ENCODE assay signal across 8 mouse cellular contexts in the genomic region with DNA sequence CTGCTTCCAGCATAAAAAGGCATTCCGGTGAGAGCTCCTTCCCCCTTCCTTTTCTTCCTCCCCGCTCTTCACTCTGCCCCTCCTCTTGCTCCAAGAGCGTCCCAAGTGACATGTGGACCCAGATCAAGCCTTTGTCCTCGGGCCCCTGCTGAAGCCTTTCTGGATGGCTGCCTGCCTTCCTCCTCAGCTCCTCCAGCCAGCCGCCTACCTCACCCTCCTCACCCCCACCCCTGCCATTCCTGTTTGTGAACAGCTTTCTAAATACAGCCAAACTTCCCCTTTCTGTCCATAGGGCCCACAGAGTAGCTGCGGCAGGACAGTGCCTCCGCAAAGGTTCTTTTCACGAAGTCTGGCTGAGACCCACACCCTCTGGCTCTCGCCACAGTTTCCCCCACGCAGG.
DNase-seq lines count a peak whose midpoint lies in the region; ATAC-seq and TF ChIP-seq lines count a peak whose summit lies in the region.

No protein-coding gene starts in this region.

- TF ChIP-seq CTCF in stomach, postnatal 0 days (IDR thresholded peaks at IDR 0.05; ENCODE audit: low read depth) = no peak

- no peaks in the 10 kb centered on the region for H3K27me3 ChIP-seq in stomach, embryonic 15.5 days (replicated peaks)
- H3K27me3 ChIP-seq in stomach, postnatal 0 days (ENCODE audit: control insufficient read depth, insufficient read depth, low read length) = no peaks in the 10 kb centered on the region

- no peak overlapping the region for H3K4me3 ChIP-seq in stomach, embryonic 15.5 days (replicated peaks)
- H3K4me3 ChIP-seq in stomach, postnatal 0 days (ENCODE audit: low read depth, low read length) = no peak overlapping the region

- no peak for ATAC-seq in stomach, embryonic 15.5 days (ENCODE audit: insufficient read depth, low FRiP score, low read depth)
- no peak for ATAC-seq in stomach, postnatal 0 days (ENCODE audit: low FRiP score, low TSS enrichment)

- intact Hi-C loops in gastrocnemius, postnatal 36 days (cut with DNase I) = no loop called here

- TF ChIP-seq EP300 in stomach, postnatal 0 days (optimal IDR thresholded peaks at IDR 0.05) = no peak

- DNase-seq in gastrocnemius, postnatal 25 days = peak; percentile 54
- no peak for DNase-seq in gastrocnemius, postnatal 36 days
- DNase-seq in stomach, postnatal 0 days (ENCODE audit: low spot score) = no peak
- peak; percentile 44 to 70 for DNase-seq in kidney, postnatal 25 days
- peak; percentile 59 to 69 for DNase-seq in monocyte, adult 2 months (ENCODE audit: low read depth in 1 of 2, low spot score in 2 of 2)
- DNase-seq in urinary bladder, adult 2 months (ENCODE audit: low spot score) = no peak
- no peak for DNase-seq in gastrocnemius, postnatal 10 days

- no peak overlapping the region for H3K4me2 ChIP-seq in stomach, embryonic 15.5 days
- no peak overlapping the region for H3K4me2 ChIP-seq in stomach, postnatal 0 days (replicated peaks; ENCODE audit: low read depth)

- no peaks in the 10 kb centered on the region for H3K9me3 ChIP-seq in stomach, embryonic 15.5 days
- no peaks in the 10 kb centered on the region for H3K9me3 ChIP-seq in stomach, postnatal 0 days (ENCODE audit: control insufficient read depth, low read length)

- peaks cover 36% of the 10 kb centered on the region for H3K4me1 ChIP-seq in stomach, embryonic 15.5 days
- H3K4me1 ChIP-seq in stomach, postnatal 0 days (replicated peaks; ENCODE audit: control insufficient read depth, insufficient read depth) = peaks cover 5% of the 10 kb centered on the region

- H3K36me3 ChIP-seq in stomach, embryonic 15.5 days = no peaks in the 10 kb centered on the region
- H3K36me3 ChIP-seq in stomach, postnatal 0 days (ENCODE audit: control insufficient read depth, insufficient read depth, low read length) = no peaks in the 10 kb centered on the region

- peak overlapping the region; percentile 0; the same call in 1 of the 2 replicates for H3K27ac ChIP-seq in stomach, embryonic 15.5 days
- no peak overlapping the region for H3K27ac ChIP-seq in stomach, postnatal 0 days (replicated peaks)

- H3K9ac ChIP-seq in stomach, embryonic 15.5 days = no peak overlapping the region
- no peak overlapping the region for H3K9ac ChIP-seq in stomach, postnatal 0 days (ENCODE audit: low read length)

- WGBS in stomach, embryonic 15.5 days = 47% methylated on average over 10 of the region's 10 CpGs
- WGBS in stomach, postnatal 0 days = 46% methylated on average over 10 of the region's 10 CpGs

Comparison
In these comparisons a context has a peak if more than half of its experiments do, and no peak if none do; other contexts are left out.
1. DNase-seq: peak in gastrocnemius, postnatal 25 days (single experiment), kidney, postnatal 25 days (2 of 2) and monocyte, adult 2 months (2 of 2); none in gastrocnemius, postnatal 36 days (0 of 2), stomach, postnatal 0 days (single experiment), urinary bladder, adult 2 months (single experiment) and gastrocnemius, postnatal 10 days (single experiment).